Mouse (Mus musculus): ENCODE data around the gene Vmac. TPM values are rescaled to one million over a fixed set of nuclear protein-coding genes. Genes with fewer than 3 reads are reported as not detected.

The Vmac gene
- total RNA-seq (2012; rRNA removed): 7.7 and 8.4 TPM in 2 replicates

GRCm38 (mm10) chr17:56717363-56718058 lies at the start of gene Vmac, which contains the start of gene Ndufa11:
Vmac (minus strand) TSS chr17:56718022.
Ndufa11 (plus strand) TSS chr17:56717767.
- H3K27ac ChIP-seq (ENCODE audit: insufficient read depth, low read depth, low read length, poor library complexity, severe bottlenecking): peak within 1 kb of the TSS; percentile 88
- H3K36me3 ChIP-seq (ENCODE audit: control insufficient read depth, insufficient read depth, low read length, poor library complexity, severe bottlenecking): peaks cover 20% of the 10 kb centered on the region
- H3K4me1 ChIP-seq (ENCODE audit: control insufficient read depth in 2 of 2, insufficient read depth in 2 of 2, low read length in 2 of 2, poor library complexity in 1 of 2): peaks cover 0 to 9% of the 10 kb centered on the region in 2 experiments; a peak in 2 of 4 replicates
- H3K4me3 ChIP-seq (ENCODE audit: insufficient read depth in 1 of 2, low read depth in 1 of 2, low read length in 2 of 2, poor library complexity in 1 of 2, severe bottlenecking in 1 of 2): peak within 1 kb of the TSS; percentile 94 to 96
- in situ Hi-C loops (cut with MboI; ENCODE audit: low sequenced_read_pairs in 2 of 2, unreplicated experiment in 2 of 2): no loop called here
- H3K9me3 ChIP-seq (ENCODE audit: control insufficient read depth, insufficient read depth, low read depth, low read length): no peaks in the 10 kb centered on the region
- peak within 1 kb of the TSS; percentile 97 for H3K9ac ChIP-seq (ENCODE audit: insufficient read depth, low read depth, low read length, poor library complexity, severe bottlenecking)
- TF ChIP-seq CHD2 (IDR thresholded peaks at IDR 0.05; ENCODE audit: low read depth, low read length): peak; percentile 99
- peak; percentile 64; the same call in 1 of the 2 replicates for TF ChIP-seq ZNF384 (IDR thresholded peaks at IDR 0.05; ENCODE audit: low read depth, low read length)
- TF ChIP-seq ZC3H11A (IDR thresholded peaks at IDR 0.05; ENCODE audit: borderline replicate concordance, low read depth, low read length): no peak
- peak; percentile 73; the same call in 1 of the 2 replicates for TF ChIP-seq HCFC1 (IDR thresholded peaks at IDR 0.05; ENCODE audit: borderline replicate concordance, insufficient read depth, low read length)
- peak; percentile 98 for DNase-seq (ENCODE audit: low read depth, low spot score)

GRCm38 (mm10) chr17:56766631-56767405 lies 49.0 kb upstream of the Vmac start:
- Histone ChIP-seq H3K27ac (ENCODE audit: insufficient read depth, low read depth, low read length, poor library complexity, severe bottlenecking) (no peak overlapping the region), H3K4me1 (ENCODE audit: control insufficient read depth in 2 of 2, insufficient read depth in 2 of 2, low read length in 2 of 2, poor library complexity in 1 of 2) (peaks cover 0 to 22% of the 10 kb centered on the region in 2 experiments; a peak in 1 of 4 replicates), H3K9me3 (ENCODE audit: control insufficient read depth, insufficient read depth, low read depth, low read length) (no peaks in the 10 kb centered on the region), H3K36me3 (ENCODE audit: control insufficient read depth, insufficient read depth, low read length, poor library complexity, severe bottlenecking) (peaks cover 35% of the 10 kb centered on the region), H3K4me3 (ENCODE audit: insufficient read depth in 1 of 2, low read depth in 1 of 2, low read length in 2 of 2, poor library complexity in 1 of 2, severe bottlenecking in 1 of 2) (no peak overlapping the region), H3K9ac (ENCODE audit: insufficient read depth, low read depth, low read length, poor library complexity, severe bottlenecking) (no peak overlapping the region)
- no peak for TF ChIP-seq ZC3H11A (IDR thresholded peaks at IDR 0.05; ENCODE audit: borderline replicate concordance, low read depth, low read length)
- TF ChIP-seq CHD2 (IDR thresholded peaks at IDR 0.05; ENCODE audit: low read depth, low read length): no peak
- no peak for TF ChIP-seq MAFK (IDR thresholded peaks at IDR 0.05; ENCODE audit: insufficient read depth, low read depth, low read length)
- no peak for TF ChIP-seq ZNF384 (IDR thresholded peaks at IDR 0.05; ENCODE audit: low read depth, low read length)
- TF ChIP-seq HCFC1 (IDR thresholded peaks at IDR 0.05; ENCODE audit: borderline replicate concordance, insufficient read depth, low read length): no peak
- in situ Hi-C loops (cut with MboI; ENCODE audit: low sequenced_read_pairs in 2 of 2, unreplicated experiment in 2 of 2): no loop called here
- DNase-seq (ENCODE audit: low read depth, low spot score): no peak

- Histone ChIP-seq H3K27ac (ENCODE audit: insufficient read depth, low read depth, low read length, poor library complexity, severe bottlenecking) (no peak overlapping the region), H3K9me3 (ENCODE audit: control insufficient read depth, insufficient read depth, low read depth, low read length) (no peaks in the 10 kb centered on the region), H3K36me3 (ENCODE audit: control insufficient read depth, insufficient read depth, low read length, poor library complexity, severe bottlenecking) (peaks cover 33% of the 10 kb centered on the region), H3K4me3 (ENCODE audit: insufficient read depth in 1 of 2, low read depth in 1 of 2, low read length in 2 of 2, poor library complexity in 1 of 2, severe bottlenecking in 1 of 2) (peak overlapping the region; percentile 84 to 97), H3K4me1 (ENCODE audit: control insufficient read depth in 2 of 2, insufficient read depth in 2 of 2, low read length in 2 of 2, poor library complexity in 1 of 2) (peaks cover 0 to 23% of the 10 kb centered on the region in 2 experiments; a peak in 1 of 4 replicates), H3K9ac (ENCODE audit: insufficient read depth, low read depth, low read length, poor library complexity, severe bottlenecking) (peak overlapping the region; percentile 100)
- TF ChIP-seq MAFK (IDR thresholded peaks at IDR 0.05; ENCODE audit: insufficient read depth, low read depth, low read length): no peak
- in situ Hi-C loops (cut with MboI; ENCODE audit: low sequenced_read_pairs in 2 of 2, unreplicated experiment in 2 of 2): no loop called here
- no peak for DNase-seq (ENCODE audit: low read depth, low spot score)
These were observed 47.6 kb upstream of the Vmac start for GRCm38 (mm10) chr17:56765431-56765830.

GRCm38 (mm10) chr17:56764474-56765354 lies 46.9 kb upstream of the Vmac start, which contains the start of gene Dus3l:
Dus3l (plus strand) TSS chr17:56764757.
- no peak for DNase-seq (ENCODE audit: low read depth, low spot score)
- Histone ChIP-seq H3K36me3 (ENCODE audit: control insufficient read depth, insufficient read depth, low read length, poor library complexity, severe bottlenecking) (peaks cover 27% of the 10 kb centered on the region), H3K9me3 (ENCODE audit: control insufficient read depth, insufficient read depth, low read depth, low read length) (no peaks in the 10 kb centered on the region), H3K27ac (ENCODE audit: insufficient read depth, low read depth, low read length, poor library complexity, severe bottlenecking) (peak within 1 kb of the TSS; percentile 94), H3K4me3 (ENCODE audit: insufficient read depth in 1 of 2, low read depth in 1 of 2, low read length in 2 of 2, poor library complexity in 1 of 2, severe bottlenecking in 1 of 2) (peak within 1 kb of the TSS; percentile 84 to 97), H3K9ac (ENCODE audit: insufficient read depth, low read depth, low read length, poor library complexity, severe bottlenecking) (peak within 1 kb of the TSS; percentile 100), H3K4me1 (ENCODE audit: control insufficient read depth in 2 of 2, insufficient read depth in 2 of 2, low read length in 2 of 2, poor library complexity in 1 of 2) (peaks cover 0 to 23% of the 10 kb centered on the region in 2 experiments; a peak in 1 of 4 replicates)
- in situ Hi-C loops (cut with MboI; ENCODE audit: low sequenced_read_pairs in 2 of 2, unreplicated experiment in 2 of 2): no loop called here
- TF ChIP-seq HCFC1 (IDR thresholded peaks at IDR 0.05; ENCODE audit: borderline replicate concordance, insufficient read depth, low read length) (peak; percentile 96), ZNF384 (IDR thresholded peaks at IDR 0.05; ENCODE audit: low read depth, low read length) (peak; percentile 87; the same call in 1 of the 2 replicates), CHD2 (IDR thresholded peaks at IDR 0.05; ENCODE audit: low read depth, low read length) (no peak)
